Mouse (Mus musculus) adrenal gland, postnatal 10 days (tissue): ENCODE data around the gene Nmt1. TPM values are rescaled to one million over a fixed set of nuclear protein-coding genes. Genes with fewer than 3 reads are reported as not detected.
A peak's percentile ranks its signal among the peaks of the same experiment; 100 is the strongest.

Source experiments
- DNase-seq: peaks from one replicate; pipeline ENCODE4 v3.0.0; 2021; ENCODE audit warnings: mixed read lengths
- total RNA-seq, 2 experiments: library from RNA; stranded (reverse); gene quantifications; 2 replicates each; pipeline ENCODE4 v1.2.3; 2021

The Nmt1 gene
- total RNA-seq, 2 experiments from 2014 or later = 81.8 to 85.9 TPM

- DNase-seq = no peak
These were observed 50.1 kb downstream of the Nmt1 start for GRCm38 (mm10) chr11:103078131-103078530.

DNA sequence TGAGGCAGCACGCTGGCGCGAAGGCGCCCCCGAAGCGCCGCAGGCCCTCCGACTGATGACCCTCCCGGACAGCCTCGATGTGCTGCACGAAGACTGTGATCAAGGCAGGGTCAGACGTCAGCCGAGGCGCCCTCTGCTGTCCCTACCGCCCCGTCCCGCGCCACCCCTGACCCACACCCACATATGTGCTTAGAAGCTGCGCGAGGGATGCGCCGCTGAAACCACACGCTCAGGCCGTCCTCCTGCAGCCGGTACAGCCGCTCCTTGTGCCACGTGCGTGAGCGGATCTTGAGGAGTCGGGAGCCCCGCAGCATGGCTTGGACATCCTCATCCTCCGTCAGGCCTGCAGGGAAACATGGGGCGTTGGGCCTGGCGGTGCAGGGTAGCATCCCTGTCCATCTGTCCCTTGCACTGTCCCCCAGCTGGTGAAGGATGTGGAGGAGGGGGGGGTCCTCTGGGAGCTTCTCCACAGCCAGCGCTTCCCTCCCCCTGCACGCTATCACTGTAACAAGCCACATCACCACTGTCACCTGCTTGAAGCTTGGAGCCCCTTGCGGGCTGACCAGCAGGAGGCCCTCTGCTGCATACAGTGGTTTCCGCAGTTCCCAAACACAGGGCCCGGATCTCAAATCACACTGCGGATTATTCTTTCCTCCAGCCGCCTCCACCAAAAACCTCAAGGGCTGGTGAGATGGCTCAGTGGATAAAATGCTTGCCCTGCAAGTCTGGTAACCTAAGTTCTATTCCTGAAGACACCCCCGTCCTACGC lies 52.5 kb downstream of the Nmt1 start:
- no peak for DNase-seq

- no peak for DNase-seq
These were observed 53.6 kb downstream of the Nmt1 start for GRCm38 (mm10) chr11:103081631-103082030.

GRCm38 (mm10) chr11:103093306-103093705 lies 65.3 kb downstream of the Nmt1 start:
- DNase-seq = no peak

DNA sequence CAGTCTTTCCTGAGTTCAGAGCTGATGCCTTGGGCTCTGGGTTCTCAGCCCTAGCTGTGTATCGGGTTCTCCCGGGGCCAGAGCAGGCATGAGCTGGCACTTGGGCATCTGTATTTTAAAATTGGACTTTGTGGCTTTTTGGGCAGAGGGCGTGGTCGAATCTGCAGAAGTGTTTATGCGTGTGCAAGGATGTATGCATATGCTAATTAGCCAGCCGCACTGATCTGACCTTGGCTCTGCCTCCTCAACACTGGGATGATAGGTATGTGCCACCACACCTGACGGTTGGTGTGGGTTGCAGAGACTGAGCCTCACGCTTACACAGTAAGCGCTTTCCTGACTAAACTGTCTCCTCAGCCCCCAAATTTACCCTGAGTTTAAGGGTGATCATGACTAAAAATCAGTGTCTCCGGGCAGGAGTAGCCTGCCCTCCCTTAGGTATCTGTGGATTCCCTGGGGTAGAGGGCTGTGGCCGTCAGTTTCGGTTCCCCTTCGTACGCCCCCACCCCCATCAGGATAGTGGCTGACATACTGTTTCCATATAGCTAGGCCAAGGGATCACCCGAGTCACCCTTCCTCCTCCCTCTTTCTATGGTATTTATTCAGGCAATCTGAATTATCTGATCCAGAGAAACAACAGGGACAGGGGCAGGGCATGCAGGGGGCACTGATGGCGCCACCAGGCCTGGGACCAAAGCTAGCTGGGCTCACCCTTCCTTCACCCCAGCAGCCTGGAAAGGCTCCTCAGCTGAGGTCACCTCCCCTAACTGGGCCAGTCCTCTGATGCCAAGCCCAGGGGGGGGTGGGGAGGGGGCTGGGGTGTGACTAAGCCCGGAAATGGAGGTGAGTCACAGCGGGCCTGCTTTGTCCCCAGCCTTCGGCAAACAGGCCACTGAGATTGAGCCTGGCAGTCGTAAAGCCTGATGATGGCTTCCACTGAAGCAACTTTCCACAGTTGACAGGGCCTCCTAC lies 66.2 kb downstream of the Nmt1 start:
- peak; percentile 75 for DNase-seq

DNA sequence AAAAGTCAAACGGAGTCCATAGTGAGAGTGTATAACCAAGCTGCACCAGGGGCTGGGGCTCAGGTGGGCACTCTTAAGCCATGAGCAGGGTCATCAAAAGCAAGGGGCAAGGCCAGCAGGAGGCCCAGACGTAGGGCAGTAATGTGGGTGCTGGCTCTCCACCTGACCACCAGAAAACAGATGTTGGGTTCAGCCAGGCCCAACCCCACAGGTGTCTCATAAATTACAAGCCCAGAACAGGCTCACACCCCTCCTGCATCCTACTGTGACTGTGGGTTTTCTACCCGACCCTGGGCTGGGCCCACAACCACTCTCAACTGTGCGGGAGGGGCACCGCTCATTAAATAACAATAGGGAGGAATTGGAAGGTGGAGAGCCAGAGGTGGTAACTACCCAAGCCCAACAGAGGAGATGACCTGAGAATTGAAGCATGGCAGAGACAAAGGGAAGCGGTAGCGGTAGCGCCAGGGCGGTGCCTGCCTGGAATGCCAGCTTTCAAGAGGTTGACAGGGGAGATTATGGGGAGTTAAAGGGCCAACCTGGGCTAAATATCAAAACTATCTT lies 67.2 kb downstream of the Nmt1 start:
- DNase-seq = no peak

DNA sequence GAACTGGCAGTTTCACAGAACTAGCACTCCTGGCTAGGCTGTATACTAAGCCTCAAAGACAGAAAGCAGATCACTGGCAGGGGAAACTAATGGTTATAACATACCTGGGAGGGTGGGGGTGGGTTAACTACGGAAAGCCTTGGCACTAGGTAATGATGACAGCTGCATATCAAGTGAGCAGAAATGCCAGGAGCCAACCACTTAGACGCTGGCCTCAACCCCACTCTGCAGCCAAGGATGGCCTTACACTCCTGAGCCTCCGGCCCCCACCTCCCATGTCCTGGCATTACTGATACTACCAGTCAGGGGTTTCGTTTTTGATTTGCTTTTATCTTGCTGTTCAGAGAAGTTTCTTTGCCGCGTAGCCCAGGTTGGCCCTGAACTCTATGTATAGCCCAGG lies 67.8 kb downstream of the Nmt1 start:
- DNase-seq = no peak

DNA sequence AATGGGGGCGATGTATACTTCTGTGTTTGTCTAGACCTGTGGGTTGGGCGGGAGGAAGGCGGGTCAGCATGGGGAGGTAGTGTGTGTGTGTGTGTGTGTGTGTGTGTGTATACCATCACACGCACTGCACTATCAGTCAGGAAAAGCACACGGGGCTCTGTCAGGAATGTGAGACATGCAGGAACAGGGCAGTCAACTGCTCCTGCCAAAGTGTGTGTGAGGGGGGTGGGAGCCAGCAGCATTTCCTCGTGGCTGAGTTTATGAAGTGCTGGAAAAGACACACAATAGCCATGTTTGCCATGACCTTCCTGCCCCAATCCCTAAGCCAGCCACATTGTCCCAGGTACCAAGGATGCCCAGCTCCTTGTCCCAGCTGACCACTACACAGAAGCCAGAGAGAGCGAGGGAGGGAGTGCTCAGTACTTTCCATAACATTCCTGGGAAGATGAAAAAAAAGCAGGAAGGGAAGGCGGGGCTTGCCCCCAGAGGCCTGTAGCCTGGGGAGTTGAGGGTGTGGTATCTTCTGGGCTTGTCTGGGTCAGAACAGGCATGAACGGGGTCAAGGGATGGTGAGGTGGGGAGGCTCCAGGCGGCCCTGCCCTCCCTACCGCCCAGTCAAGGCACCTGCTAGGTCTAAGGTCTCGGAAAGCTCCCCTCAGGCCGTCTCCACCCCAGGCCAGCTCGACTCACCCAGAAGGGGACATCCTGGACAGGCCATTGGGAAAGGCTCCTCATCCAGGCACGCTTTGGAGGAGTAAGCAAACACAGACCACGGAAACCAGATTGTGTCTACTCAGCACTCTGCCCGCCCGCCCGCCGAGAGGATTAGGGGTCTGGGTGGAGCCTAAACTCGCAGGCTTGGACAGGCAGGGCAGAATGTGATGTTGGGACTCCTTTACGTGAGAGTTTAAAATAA lies 69.2 kb downstream of the Nmt1 start:
- no peak for DNase-seq

DNA sequence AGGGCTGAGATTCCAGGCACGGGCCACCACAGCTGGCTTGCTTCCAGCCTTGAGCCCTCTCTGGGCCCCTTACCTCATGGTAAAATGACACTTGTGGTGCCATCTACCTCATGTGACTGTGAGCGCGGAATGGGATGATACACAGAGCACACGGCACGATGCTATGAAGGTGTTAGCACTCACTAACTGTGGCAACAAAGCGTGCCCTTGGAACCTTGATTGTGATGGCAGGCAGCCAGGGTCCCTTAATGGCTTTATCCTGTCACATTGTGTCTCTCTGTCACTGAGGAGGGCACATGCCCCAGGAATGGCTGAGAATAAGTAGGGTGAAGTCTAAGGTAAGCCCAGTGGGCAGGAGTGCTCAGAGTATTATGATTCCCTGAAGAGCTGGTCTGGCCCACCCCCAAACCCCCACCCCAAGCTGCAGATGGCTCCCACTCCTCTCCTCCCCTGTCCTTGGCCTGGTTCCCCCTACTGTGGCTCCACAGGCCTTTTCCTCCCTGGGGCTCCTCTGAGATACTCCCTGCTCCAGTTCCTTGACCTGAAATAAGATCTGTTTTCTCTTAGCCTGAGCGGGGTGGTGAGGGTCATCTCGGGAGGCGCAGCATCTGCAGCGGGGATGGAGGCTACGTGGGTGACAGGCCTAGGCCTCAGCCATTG lies 70.7 kb downstream of the Nmt1 start:
- DNase-seq = no peak

DNA sequence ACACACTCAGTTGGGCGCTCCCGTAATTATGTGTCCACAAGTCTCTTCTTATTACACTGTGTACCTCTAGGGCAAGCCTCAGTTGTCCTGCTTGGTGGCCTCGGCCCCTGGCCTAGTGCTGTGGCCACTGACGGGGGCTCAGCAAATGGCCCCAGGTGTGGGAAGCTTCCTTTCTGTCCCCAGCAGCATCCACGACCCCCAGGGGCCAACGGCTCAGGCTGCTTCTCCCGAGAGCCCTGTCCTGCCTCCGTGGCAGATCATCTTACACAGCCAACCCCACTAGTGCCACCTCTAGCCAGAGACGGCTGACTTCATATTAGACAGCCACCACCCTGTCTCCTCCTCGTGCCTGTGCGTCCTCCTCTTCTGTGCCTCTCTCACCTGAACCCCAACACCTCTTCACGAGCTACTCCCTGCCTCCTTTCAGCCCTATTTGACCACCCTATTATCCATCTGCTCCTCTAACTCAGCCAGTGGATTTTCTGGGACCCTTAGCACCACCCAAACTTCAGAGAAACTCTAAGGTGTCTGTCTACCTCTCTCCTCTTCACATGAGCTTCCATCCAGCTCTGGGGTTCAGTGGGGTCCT lies 71.5 kb downstream of the Nmt1 start:
- no peak for DNase-seq

GRCm38 (mm10) chr11:103100361-103100760 lies 72.4 kb downstream of the Nmt1 start:
- DNase-seq = no peak

- peak; percentile 91 for DNase-seq
These were observed 73.5 kb downstream of the Nmt1 start, which contains the start of the genes Plcd3 and Acbd4 for GRCm38 (mm10) chr11:103101481-103101865. Plcd3 (minus strand) TSS chr11:103101658. Acbd4 (plus strand) TSS chr11:103101682.

DNA sequence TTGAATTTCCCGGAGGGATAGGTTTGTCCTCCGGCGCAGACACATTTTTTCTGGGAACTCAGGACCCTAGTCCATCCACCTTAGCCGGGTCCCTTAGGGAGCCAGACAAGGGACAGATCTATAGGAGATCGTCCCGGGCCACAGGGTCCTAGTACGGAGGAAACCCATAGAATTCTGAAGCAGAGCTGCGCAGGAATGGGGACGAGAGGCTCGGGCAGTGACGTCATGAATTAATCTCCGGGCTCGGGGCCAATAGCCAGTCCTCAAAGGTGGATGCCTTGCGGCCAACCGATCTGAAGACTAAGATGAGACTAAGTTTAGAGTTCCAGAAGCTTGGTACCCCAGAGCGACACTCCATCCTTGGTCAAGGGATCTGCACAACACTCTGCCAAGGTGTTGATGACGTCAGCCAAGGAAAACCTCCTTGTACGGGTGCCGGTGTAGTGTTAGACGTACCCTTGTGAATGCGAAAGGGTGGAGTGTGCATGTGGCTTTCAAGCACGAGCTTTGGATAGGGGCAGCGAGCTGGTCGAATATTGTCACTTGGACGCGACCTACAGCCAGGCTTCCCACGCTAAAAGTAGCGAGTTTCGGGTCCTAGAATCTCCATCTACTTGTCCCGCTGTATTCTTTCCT lies 74.0 kb downstream of the Nmt1 start:
- peak; percentile 81 for DNase-seq

- DNase-seq = peak; percentile 99
These were observed 74.8 kb downstream of the Nmt1 start for GRCm38 (mm10) chr11:103102725-103103349.

DNA sequence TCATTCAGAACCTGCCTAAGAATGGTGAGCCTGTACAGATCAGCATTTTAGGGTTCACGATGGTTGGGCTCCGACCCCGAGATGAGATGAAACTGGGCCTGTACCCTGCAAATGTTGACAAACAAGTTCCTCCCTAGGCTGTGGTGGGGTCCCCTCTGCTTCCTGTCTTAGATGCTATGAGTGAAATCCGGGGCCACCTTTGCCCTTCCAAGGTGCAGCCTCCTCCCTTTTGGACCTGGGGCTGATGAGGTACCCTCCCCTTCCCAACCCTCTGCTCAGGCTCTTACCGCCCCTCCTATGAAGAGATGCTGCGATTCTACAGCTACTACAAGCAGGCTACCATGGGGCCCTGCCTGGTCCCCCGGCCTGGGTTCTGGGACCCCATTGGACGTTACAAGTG lies 75.6 kb downstream of the Nmt1 start:
- no peak for DNase-seq

DNA sequence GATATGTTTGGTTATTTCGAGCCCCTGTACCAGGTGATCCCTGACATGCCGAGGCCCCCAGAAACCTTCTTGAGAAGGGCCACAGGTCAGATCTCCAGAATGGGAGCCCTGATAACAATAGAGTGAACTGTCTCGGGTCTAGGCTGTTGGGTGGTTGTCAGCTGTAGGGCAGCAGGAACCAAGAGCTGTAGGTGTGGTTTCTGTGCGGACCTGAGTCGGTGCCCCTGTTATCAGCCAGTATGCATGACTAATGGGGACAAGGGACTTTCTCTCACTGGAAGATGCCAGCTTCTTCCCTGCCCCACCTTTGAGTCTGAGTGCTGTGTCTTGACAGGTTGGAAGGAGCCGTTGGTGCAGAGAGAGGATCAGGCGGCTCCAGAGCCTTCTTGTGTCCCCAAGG lies 76.5 kb downstream of the Nmt1 start:
- no peak for DNase-seq

- DNase-seq = peak; percentile 59
These were observed 77.3 kb downstream of the Nmt1 start for GRCm38 (mm10) chr11:103105180-103105725.

DNA sequence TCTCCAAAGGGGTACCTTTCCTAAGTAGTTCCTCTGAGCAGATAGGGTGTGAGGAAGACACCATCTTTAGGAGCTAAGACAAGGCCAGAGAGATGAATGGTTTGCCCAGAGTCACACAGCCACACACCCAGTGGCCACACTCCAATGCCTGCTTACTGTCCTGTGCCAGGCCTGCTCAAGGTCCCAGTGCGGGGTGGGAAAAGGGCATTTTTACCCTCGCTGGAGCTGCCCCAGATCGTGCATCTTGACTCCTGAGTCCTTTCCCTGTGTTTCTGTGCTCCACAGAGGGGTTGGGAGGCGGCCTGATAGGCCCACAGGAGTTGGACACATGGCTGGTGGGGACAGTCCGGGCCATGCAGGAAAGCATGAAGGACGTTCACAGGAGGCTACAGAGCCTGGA lies 77.8 kb downstream of the Nmt1 start:
- DNase-seq = peak; percentile 47

DNA sequence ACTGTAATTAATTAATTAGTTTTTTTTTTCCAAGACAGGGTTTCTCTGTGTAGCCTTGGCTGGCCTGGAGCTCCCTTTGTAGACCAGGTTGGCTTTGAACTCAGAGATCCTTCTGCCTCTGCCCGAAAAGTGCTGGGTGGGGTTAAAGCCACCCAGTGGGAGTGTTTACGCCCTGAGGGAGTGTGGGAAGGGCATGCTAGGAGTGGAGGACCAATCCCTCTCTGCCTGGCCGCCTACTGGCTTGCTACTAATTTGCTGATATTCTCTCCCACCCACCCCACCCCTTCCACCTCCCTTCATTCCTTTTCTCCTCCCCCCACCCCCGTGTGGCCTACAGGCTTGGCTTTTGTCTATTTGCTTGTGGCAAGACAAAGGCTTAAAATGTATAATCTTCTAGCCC lies 78.4 kb downstream of the Nmt1 start:
- peak; percentile 41 for DNase-seq
